Mouse (Mus musculus) hindbrain, embryonic 15.5 days (tissue): ENCODE data around the gene Celf3. TPM values are rescaled to one million over a fixed set of nuclear protein-coding genes. Genes with fewer than 3 reads are reported as not detected.

Experiments used
- ATAC-seq: fragments of 200-750 bp; cut with Nextera tagmentation; 2 replicates; pipeline ENCODE4 v1.8.0; 2017; ENCODE audit warnings: low read depth, moderate number of reproducible peaks, moderate TSS enrichment; ENCODE audit not compliant: low FRiP score
- H3K27ac ChIP-seq: fragments of 300-500 bp; sonication (generic); replicated peaks from 2 replicates; pipeline ENCODE4 v1.5.1; 2015; ENCODE audit warnings: mild to moderate bottlenecking, inconsistent platforms
- H3K27me3 ChIP-seq: fragments of 300-500 bp; sonication (generic); 2 replicates; pipeline ENCODE4 v1.6.1; 2015; ENCODE audit warnings: control low read depth, inconsistent platforms
- H3K36me3 ChIP-seq: fragments of 300-500 bp; sonication (generic); 2 replicates; pipeline ENCODE4 v1.6.1; 2015; ENCODE audit warnings: control low read depth, inconsistent platforms
- H3K4me1 ChIP-seq: fragments of 300-500 bp; sonication (generic); replicated peaks from 2 replicates; pipeline ENCODE4 v1.6.1; 2015; ENCODE audit warnings: control low read depth, inconsistent platforms
- H3K4me2 ChIP-seq: fragments of 300-500 bp; sonication (generic); 2 replicates; pipeline ENCODE4 v1.6.1; 2015; ENCODE audit warnings: moderate library complexity, mild to moderate bottlenecking, inconsistent platforms
- H3K4me3 ChIP-seq: fragments of 300-500 bp; sonication (generic); 2 replicates; pipeline ENCODE4 v1.5.1; 2015; ENCODE audit warnings: mild to moderate bottlenecking, inconsistent platforms
- H3K9ac ChIP-seq: fragments of 300-500 bp; sonication (generic); 2 replicates; pipeline ENCODE4 v1.6.1; 2015; ENCODE audit warnings: inconsistent platforms
- H3K9me3 ChIP-seq: fragments of 300-500 bp; sonication (generic); 2 replicates; pipeline ENCODE4 v1.6.1; 2016; ENCODE audit warnings: control low read depth, inconsistent platforms
- WGBS: fragments of 180-500 bp; shearing (Covaris S2); methylation state at CpG from one replicate; pipeline ENCODE4 v1.1.7; 2015; 5-methylcytosine and 5-hydroxymethylcytosine counted together
- polyA plus RNA-seq: library from polyadenylated mRNA; unstranded; fragments of >200 nt; fragmentation: Nextera tagmentation; extraction: Ambion mirVana; gene quantifications from 2 replicates; pipeline ENCODE4 v1.2.1, GENCODE M21; 2015

Celf3 gene
- 219 and 232 TPM in 2 replicates for polyA plus RNA-seq

GRCm38 (mm10) chr3:94477981-94478422 lies at the start of gene Celf3:
Gene Celf3 (plus strand): TSS chr3:94478295.
- Histone ChIP-seq H3K27me3 (no peaks in the 10 kb centered on the region), H3K36me3 (peaks cover 9% of the 10 kb centered on the region; the same call in 1 of the 2 replicates), H3K4me2 (peak within 1 kb of the TSS; percentile 78), H3K9me3 (no peaks in the 10 kb centered on the region), H3K27ac (peak within 1 kb of the TSS; percentile 89), H3K4me1 (peaks cover 61% of the 10 kb centered on the region), H3K4me3 (peak within 1 kb of the TSS; percentile 73), H3K9ac (peak within 1 kb of the TSS; percentile 89)
- ATAC-seq = peak; percentile 93
- WGBS = 0% methylated on average over 14 of the region's 14 CpGs

GRCm38 (mm10) chr3:94430980-94431379 lies 47.1 kb upstream of the Celf3 start:
- H3K9me3 ChIP-seq = no peaks in the 10 kb centered on the region
- no peak overlapping the region for H3K4me3 ChIP-seq
- no peak for ATAC-seq
- no peak overlapping the region for H3K9ac ChIP-seq
- 88% methylated on average over 2 of the region's 2 CpGs for WGBS
- H3K4me2 ChIP-seq = no peak overlapping the region
- peaks cover 19% of the 10 kb centered on the region for H3K36me3 ChIP-seq
- H3K27ac ChIP-seq = no peak overlapping the region
- no peaks in the 10 kb centered on the region for H3K4me1 ChIP-seq
- H3K27me3 ChIP-seq = no peaks in the 10 kb centered on the region

- H3K4me1 ChIP-seq = no peaks in the 10 kb centered on the region
- no peak for ATAC-seq
- no peaks in the 10 kb centered on the region for H3K9me3 ChIP-seq
- no peaks in the 10 kb centered on the region for H3K27me3 ChIP-seq
- no peak overlapping the region for H3K4me3 ChIP-seq
- no peak overlapping the region for H3K9ac ChIP-seq
- H3K27ac ChIP-seq = no peak overlapping the region
- H3K36me3 ChIP-seq = peaks cover 6% of the 10 kb centered on the region; the same call in 1 of the 2 replicates
- 93% methylated on average over 2 of the region's 2 CpGs for WGBS
- no peak overlapping the region for H3K4me2 ChIP-seq
These were observed 43.8 kb upstream of the Celf3 start for GRCm38 (mm10) chr3:94434305-94434704.

GRCm38 (mm10) chr3:94436420-94436819 lies 41.7 kb upstream of the Celf3 start:
- no peak overlapping the region for H3K4me2 ChIP-seq
- no peak for ATAC-seq

GRCm38 (mm10) chr3:94441182-94441581 lies 36.9 kb upstream of the Celf3 start:
- Histone ChIP-seq H3K9me3 (no peaks in the 10 kb centered on the region), H3K36me3 (peaks cover 15% of the 10 kb centered on the region), H3K9ac (no peak overlapping the region), H3K4me3 (no peak overlapping the region), H3K4me2 (no peak overlapping the region), H3K27me3 (no peaks in the 10 kb centered on the region), H3K4me1 (peaks cover 15% of the 10 kb centered on the region), H3K27ac (no peak overlapping the region)
- ATAC-seq = no peak
- WGBS = 48% methylated on average over 3 of the region's 3 CpGs

More at GRCm38 (mm10) chr3:94436420-94436819, 41.7 kb upstream of the Celf3 start:
- Histone ChIP-seq H3K9ac (no peak overlapping the region), H3K27me3 (no peaks in the 10 kb centered on the region), H3K4me3 (no peak overlapping the region), H3K27ac (no peak overlapping the region), H3K4me1 (no peaks in the 10 kb centered on the region), H3K9me3 (no peaks in the 10 kb centered on the region), H3K36me3 (no peaks in the 10 kb centered on the region)
- WGBS = 88% methylated on average over 9 of the region's 9 CpGs

- Histone ChIP-seq H3K9me3 (no peaks in the 10 kb centered on the region), H3K9ac (peak within 1 kb of the TSS; percentile 82), H3K27me3 (no peaks in the 10 kb centered on the region), H3K4me1 (peaks cover 15% of the 10 kb centered on the region), H3K4me2 (peak within 1 kb of the TSS; percentile 83), H3K27ac (peak within 1 kb of the TSS; percentile 68), H3K36me3 (peaks cover 34% of the 10 kb centered on the region), H3K4me3 (peak within 1 kb of the TSS; percentile 78)
- WGBS = under 1% methylated on average over 39 of the region's 39 CpGs
- ATAC-seq = peak; percentile 98
These were observed 35.0 kb upstream of the Celf3 start, which contains the start of gene Mrpl9 for GRCm38 (mm10) chr3:94442951-94443596. Gene Mrpl9 (plus strand): TSS chr3:94443318.

- peaks cover 15% of the 10 kb centered on the region for H3K4me1 ChIP-seq
- no peaks in the 10 kb centered on the region for H3K27me3 ChIP-seq
- peaks cover 39% of the 10 kb centered on the region for H3K36me3 ChIP-seq
- H3K4me3 ChIP-seq = peak within 1 kb of the TSS; percentile 78
- ATAC-seq = no peak; the same call in 1 of the 2 replicates
- H3K9ac ChIP-seq = peak within 1 kb of the TSS; percentile 82
- H3K27ac ChIP-seq = peak within 1 kb of the TSS; percentile 68
- 1% methylated on average over 24 of the region's 24 CpGs for WGBS
- H3K4me2 ChIP-seq = peak within 1 kb of the TSS; percentile 83
- H3K9me3 ChIP-seq = no peaks in the 10 kb centered on the region
These were observed 34.5 kb upstream of the Celf3 start, which contains the start of gene Oaz3 for GRCm38 (mm10) chr3:94443597-94443964. Gene Oaz3 (minus strand): TSS chr3:94443915.

GRCm38 (mm10) chr3:94449377-94449776 lies 28.7 kb upstream of the Celf3 start:
- H3K4me3 ChIP-seq = no peak overlapping the region
- H3K9me3 ChIP-seq = no peaks in the 10 kb centered on the region
- peaks cover 6% of the 10 kb centered on the region for H3K4me1 ChIP-seq
- no peak overlapping the region for H3K27ac ChIP-seq
- no peak for ATAC-seq
- WGBS = 100% methylated on average over 2 of the region's 2 CpGs
- H3K27me3 ChIP-seq = no peaks in the 10 kb centered on the region
- peaks cover 42% of the 10 kb centered on the region for H3K36me3 ChIP-seq
- no peak overlapping the region for H3K4me2 ChIP-seq
- no peak overlapping the region for H3K9ac ChIP-seq

GRCm38 (mm10) chr3:94456529-94457000 lies 21.5 kb upstream of the Celf3 start:
- Histone ChIP-seq H3K4me3 (peak overlapping the region; percentile 42), H3K4me2 (peak overlapping the region; percentile 56), H3K36me3 (no peaks in the 10 kb centered on the region), H3K9ac (peak overlapping the region; percentile 35), H3K9me3 (no peaks in the 10 kb centered on the region), H3K4me1 (peaks cover 6% of the 10 kb centered on the region), H3K27ac (peak overlapping the region; percentile 68), H3K27me3 (no peaks in the 10 kb centered on the region)
- WGBS = under 1% methylated on average over 12 of the region's 12 CpGs
- ATAC-seq = peak; percentile 89

- H3K4me2 ChIP-seq = peak overlapping the region; percentile 56
- H3K9me3 ChIP-seq = no peaks in the 10 kb centered on the region
- ATAC-seq = 0 out of 2 replicates have a peak, but pooled peaks have one; percentile 5
- no peaks in the 10 kb centered on the region for H3K36me3 ChIP-seq
- H3K4me1 ChIP-seq = peaks cover 6% of the 10 kb centered on the region
- no peaks in the 10 kb centered on the region for H3K27me3 ChIP-seq
- H3K4me3 ChIP-seq = peak overlapping the region; percentile 42
- peak overlapping the region; percentile 68 for H3K27ac ChIP-seq
- peak overlapping the region; percentile 35; the same call in 1 of the 2 replicates for H3K9ac ChIP-seq
- WGBS = 67% methylated on average over 3 of the region's 3 CpGs
These were observed 21.0 kb upstream of the Celf3 start for GRCm38 (mm10) chr3:94457055-94457454.

GRCm38 (mm10) chr3:94459834-94460233 lies 18.3 kb upstream of the Celf3 start:
- peaks cover 23% of the 10 kb centered on the region for H3K4me1 ChIP-seq
- no peaks in the 10 kb centered on the region for H3K27me3 ChIP-seq
- H3K9ac ChIP-seq = no peak overlapping the region
- no peak overlapping the region for H3K4me3 ChIP-seq
- no peaks in the 10 kb centered on the region for H3K36me3 ChIP-seq
- 98% methylated on average over 2 of the region's 2 CpGs for WGBS
- no peak for ATAC-seq
- H3K4me2 ChIP-seq = no peak overlapping the region
- H3K27ac ChIP-seq = no peak overlapping the region
- no peaks in the 10 kb centered on the region for H3K9me3 ChIP-seq

GRCm38 (mm10) chr3:94463926-94464578 lies 14.0 kb upstream of the Celf3 start:
- no peaks in the 10 kb centered on the region for H3K27me3 ChIP-seq
- peaks cover 36% of the 10 kb centered on the region for H3K4me1 ChIP-seq
- no peak overlapping the region for H3K9ac ChIP-seq
- peak overlapping the region; percentile 24; the same call in 1 of the 2 replicates for H3K4me2 ChIP-seq
- ATAC-seq = peak; percentile 74
- no peak overlapping the region for H3K4me3 ChIP-seq
- no peaks in the 10 kb centered on the region for H3K36me3 ChIP-seq
- H3K9me3 ChIP-seq = no peaks in the 10 kb centered on the region
- 17% methylated on average over 11 of the region's 11 CpGs for WGBS
- peak overlapping the region; percentile 92 for H3K27ac ChIP-seq
